Mouse (Mus musculus) megakaryocyte-erythroid progenitor cell, adult 5-6 weeks (primary cell): ENCODE data around the gene Tanc1. TPM values are rescaled to one million over a fixed set of nuclear protein-coding genes. Genes with fewer than 3 reads are reported as not detected.

ENCODE experiments used
- total RNA-seq, 2 experiments: library from RNA; stranded (forward) in 1 of 2; stranded (reverse) in 1 of 2; fragments of 200-1000, 215-1000 nt in 1 of 2; fragments of >200 nt in 1 of 2; fragmentation: Nextera tagmentation in 1 of 2; gene quantifications; 2 replicates each; pipeline ENCODE4 v1.2.3; 2014 to 2017

Gene Tanc1
- total RNA-seq, 2 experiments from 2014 or later, result 3.5 to 7.9 TPM

Other genes starting within 250 kb of the Tanc1 start
- gene Dapl1, start 127.4 kb upstream of the Tanc1 start, total RNA-seq (2014; fragmentation: Nextera tagmentation), result not detected in 2 replicates
- not detected in 2 replicates for gene Dapl1, start 127.4 kb upstream of the Tanc1 start, total RNA-seq (2017)